Mouse (Mus musculus) left cerebral cortex, adult 2 months (tissue): ENCODE results near the gene Gramd1b. TPM values are rescaled to one million over a fixed set of nuclear protein-coding genes. Genes with fewer than 3 reads are reported as not detected.

Experiments used
- DNase-seq, 2 experiments: peaks; one replicate each; pipeline ENCODE4 v3.0.0; 2021 to 2022; ENCODE audit warnings: low spot score in 2 of 2, mixed read lengths in 1 of 2; ENCODE audit errors: extremely low spot score in 1 of 2
- H3K27ac ChIP-seq: fragments of 200-600 bp; 2 replicates; pipeline ENCODE4 v1.8.1; 2022
- H3K4me3 ChIP-seq: fragments of 200-600 bp; 2 replicates; pipeline ENCODE4 v1.8.1; 2022
- CTCF ChIP-seq: fragments of 200-600 bp; IDR thresholded peaks from 2 replicates; pipeline ENCODE4 v1.8.1; 2022; ENCODE audit warnings: antibody characterized with exemption, mild to moderate bottlenecking, moderate library complexity
- intact Hi-C: fragments of 180-260 bp; cut with DNase I; formaldehyde crosslinking; loops from one replicate; pipeline ENCODE4 v1.15.1; 2025
- total RNA-seq, 2 experiments: library from RNA; stranded (reverse); gene quantifications; 2 replicates each; pipeline ENCODE4 v1.2.3; 2021

Gene Gramd1b
- total RNA-seq, 2 experiments from 2014 or later, result 178 to 192 TPM

GRCm38 (mm10) chr9:40469403-40470137 is 61.6 kb downstream of the Gramd1b start:
- no peak for TF ChIP-seq CTCF
- no peak overlapping the region for H3K27ac ChIP-seq
- DNase-seq, result no peak
- intact Hi-C loops, result no loop called here
- H3K4me3 ChIP-seq, result no peak overlapping the region

GRCm38 (mm10) chr9:40466782-40467181 is 64.4 kb downstream of the Gramd1b start:
- H3K27ac ChIP-seq, result no peak overlapping the region
- no peak for DNase-seq
- TF ChIP-seq CTCF, result no peak
- H3K4me3 ChIP-seq, result no peak overlapping the region
- intact Hi-C loops, result no loop called here

- Histone ChIP-seq H3K4me3 (no peak overlapping the region), H3K27ac (no peak overlapping the region)
- TF ChIP-seq CTCF, result no peak
- intact Hi-C loops, result no loop called here
- no peak for DNase-seq
Observed at GRCm38 (mm10) chr9:40465596-40465995, 65.6 kb downstream of the Gramd1b start.

- no peak for TF ChIP-seq CTCF
- H3K27ac ChIP-seq, result no peak overlapping the region
- DNase-seq, result no peak
- intact Hi-C loops, result no loop called here
- no peak overlapping the region for H3K4me3 ChIP-seq
Observed at GRCm38 (mm10) chr9:40462401-40462800, 68.8 kb downstream of the Gramd1b start.

- intact Hi-C loops, result no loop called here
- no peak for TF ChIP-seq CTCF
- Histone ChIP-seq H3K27ac (no peak overlapping the region), H3K4me3 (no peak overlapping the region)
- no peak for DNase-seq
Observed at GRCm38 (mm10) chr9:40460781-40461180, 70.4 kb downstream of the Gramd1b start.

- Histone ChIP-seq H3K4me3 (no peak overlapping the region), H3K27ac (no peak overlapping the region)
- TF ChIP-seq CTCF, result no peak
- intact Hi-C loops, result no loop called here
- DNase-seq, result no peak
Observed at GRCm38 (mm10) chr9:40459304-40460280, 71.6 kb downstream of the Gramd1b start.

GRCm38 (mm10) chr9:40458559-40459303 is 72.5 kb downstream of the Gramd1b start:
- Histone ChIP-seq H3K27ac (no peak overlapping the region), H3K4me3 (no peak overlapping the region)
- DNase-seq, result no peak
- TF ChIP-seq CTCF, result no peak
- intact Hi-C loops, result no loop called here

GRCm38 (mm10) chr9:40457448-40457847 is 73.7 kb downstream of the Gramd1b start:
- Histone ChIP-seq H3K27ac (no peak overlapping the region), H3K4me3 (no peak overlapping the region)
- DNase-seq, result no peak
- TF ChIP-seq CTCF, result no peak
- intact Hi-C loops, result loop anchor here (2.0 kb wide), 1 partner anchor 73 kb away; the partner anchor contains the start of gene Gramd1b

- intact Hi-C loops, result loop anchor here (2.0 kb wide), 1 partner anchor 75 kb away; the partner anchor contains the start of gene Gramd1b
- no peak for TF ChIP-seq CTCF
- H3K4me3 ChIP-seq, result peak overlapping the region; percentile 68
- no peak overlapping the region for H3K27ac ChIP-seq
- DNase-seq, result peak in 1 of 2 experiments; percentile 24
Observed at GRCm38 (mm10) chr9:40456191-40456590, 75.0 kb downstream of the Gramd1b start.

GRCm38 (mm10) chr9:40455336-40456185 is 75.6 kb downstream of the Gramd1b start:
- Histone ChIP-seq H3K4me3 (peak overlapping the region; percentile 68), H3K27ac (peak overlapping the region; percentile 38)
- TF ChIP-seq CTCF, result no peak
- DNase-seq, result peak; percentile 40 to 45
- intact Hi-C loops, result loop anchor here (1.0 to 2.0 kb wide), 3 partner anchors 40 to 127 kb away; partner anchors contain the start of gene Gramd1b

GRCm38 (mm10) chr9:40455020-40455335 is 76.2 kb downstream of the Gramd1b start:
- DNase-seq, result no peak
- H3K4me3 ChIP-seq, result peak overlapping the region; percentile 68
- no peak for TF ChIP-seq CTCF
- intact Hi-C loops, result loop anchor here (1.0 to 2.0 kb wide), 2 partner anchors 40 to 128 kb away; no protein-coding TSS in a partner anchor
- no peak overlapping the region; the same call in 1 of the 2 replicates for H3K27ac ChIP-seq
